Mouse (Mus musculus): ENCODE measurements around the gene Ptpn5. TPM values are rescaled to one million over a fixed set of nuclear protein-coding genes. Genes with fewer than 3 reads are reported as not detected.

The Ptpn5 gene
- polyA plus RNA-seq (2014; fragmentation: Illumina TruSeq; extraction: RNeasy Lipid Tissue Mini Kit (QIAGEN cat#74804); ENCODE audit: low read depth, low replicate concordance), result 51.8 TPM

GRCm38 (mm10) chr7:47133331-47133730 is at the start of gene Ptpn5:
Gene Ptpn5 (minus strand): TSS chr7:47133684.

GRCm38 (mm10) chr7:47050366-47050765 is 83.1 kb downstream of the Ptpn5 start, which contains the start of gene Tmem86a:
Gene Tmem86a (plus strand): TSS chr7:47050601.

Other genes starting within 250 kb of the Ptpn5 start
- 89.0 TPM for gene Tsg101, start 213.7 kb downstream of the Ptpn5 start, polyA plus RNA-seq (2014; fragmentation: Illumina TruSeq; extraction: RNeasy Lipid Tissue Mini Kit (QIAGEN cat#74804); ENCODE audit: low read depth, low replicate concordance)
- gene Uevld, start 175.2 kb downstream of the Ptpn5 start, polyA plus RNA-seq (2014; fragmentation: Illumina TruSeq; extraction: RNeasy Lipid Tissue Mini Kit (QIAGEN cat#74804); ENCODE audit: low read depth, low replicate concordance), result 15.0 TPM
- 45.0 TPM for gene Gm9999, start 150.1 kb downstream of the Ptpn5 start, polyA plus RNA-seq (2014; fragmentation: Illumina TruSeq; extraction: RNeasy Lipid Tissue Mini Kit (QIAGEN cat#74804); ENCODE audit: low read depth, low replicate concordance)
- 20.6 TPM for gene Spty2d1, start 125.3 kb downstream of the Ptpn5 start, polyA plus RNA-seq (2014; fragmentation: Illumina TruSeq; extraction: RNeasy Lipid Tissue Mini Kit (QIAGEN cat#74804); ENCODE audit: low read depth, low replicate concordance)
- 18.6 TPM for gene Tmem86a, start 83.1 kb downstream of the Ptpn5 start, polyA plus RNA-seq (2014; fragmentation: Illumina TruSeq; extraction: RNeasy Lipid Tissue Mini Kit (QIAGEN cat#74804); ENCODE audit: low read depth, low replicate concordance)
- not detected for gene Mrgpra6, start 71.2 kb upstream of the Ptpn5 start, polyA plus RNA-seq (2014; fragmentation: Illumina TruSeq; extraction: RNeasy Lipid Tissue Mini Kit (QIAGEN cat#74804); ENCODE audit: low read depth, low replicate concordance)
- gene Mrgpra9, start 119.2 kb upstream of the Ptpn5 start, polyA plus RNA-seq (2014; fragmentation: Illumina TruSeq; extraction: RNeasy Lipid Tissue Mini Kit (QIAGEN cat#74804); ENCODE audit: low read depth, low replicate concordance), result not detected
- gene Mrgpra1, start 220.6 kb upstream of the Ptpn5 start, polyA plus RNA-seq (2014; fragmentation: Illumina TruSeq; extraction: RNeasy Lipid Tissue Mini Kit (QIAGEN cat#74804); ENCODE audit: low read depth, low replicate concordance), result not detected

Measured in adipose tissue, adult 10 weeks (tissue).